Mouse (Mus musculus): Measurements from ENCODE around the gene Myo10.

Gene Myo10

DNA sequence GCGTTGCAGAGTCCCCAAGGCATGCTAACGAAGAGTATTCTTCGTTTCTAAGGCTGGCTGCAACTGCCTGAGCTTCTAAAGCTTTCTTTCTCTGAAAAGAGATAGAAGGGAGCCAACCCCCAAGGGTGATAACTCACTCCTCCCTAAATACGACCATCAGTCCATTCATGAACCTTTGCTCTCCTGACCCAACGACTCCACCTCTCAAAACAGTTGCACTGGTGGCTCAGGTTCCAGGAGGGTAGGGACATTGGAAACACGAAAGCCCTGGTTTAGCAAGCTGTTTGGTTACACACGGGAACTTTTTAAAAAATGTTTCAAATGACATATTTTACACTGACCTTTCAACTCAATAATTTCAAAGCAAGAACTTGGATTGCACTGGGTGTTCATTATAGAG lies 29.5 kb downstream of the Myo10 start:
- no peak for DNase-seq (ENCODE audit: low read depth, low spot score)

GRCm38 (mm10) chr15:25652368-25652767 lies 30.0 kb downstream of the Myo10 start:
- DNase-seq (ENCODE audit: low read depth, low spot score), result no peak

GRCm38 (mm10) chr15:25652933-25653332 lies 30.6 kb downstream of the Myo10 start:
- DNase-seq (ENCODE audit: low read depth, low spot score), result no peak

DNA sequence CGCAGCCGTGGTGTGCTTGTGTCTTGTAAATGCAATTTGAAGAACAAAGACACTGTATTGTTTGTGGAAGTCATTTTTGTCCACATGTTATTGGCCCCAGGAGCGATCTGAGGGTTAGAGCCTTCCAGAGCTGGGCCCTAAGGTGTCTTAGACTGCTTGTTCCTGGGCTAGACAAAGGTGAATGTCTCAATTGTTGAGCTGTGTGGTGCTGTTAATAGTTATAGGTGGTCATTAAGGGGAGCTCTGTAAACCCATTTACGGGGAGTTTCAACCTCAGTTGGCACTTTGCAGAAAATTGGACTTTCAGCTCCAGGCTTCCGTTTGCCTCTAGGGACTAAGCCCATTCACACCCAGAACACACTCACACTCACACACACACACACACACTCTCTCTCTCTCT lies 31.4 kb downstream of the Myo10 start:
- DNase-seq (ENCODE audit: low read depth, low spot score), result no peak

- no peak for DNase-seq (ENCODE audit: low read depth, low spot score)
Measured at GRCm38 (mm10) chr15:25662833-25663519, 40.7 kb downstream of the Myo10 start.

GRCm38 (mm10) chr15:25669283-25670247 lies 47.2 kb downstream of the Myo10 start:
- peak; percentile 65 for DNase-seq (ENCODE audit: low read depth, low spot score)

- DNase-seq (ENCODE audit: low read depth, low spot score), result no peak
Measured at GRCm38 (mm10) chr15:25673231-25673980, 51.1 kb downstream of the Myo10 start.

- no peak for DNase-seq (ENCODE audit: low read depth, low spot score)
Measured at GRCm38 (mm10) chr15:25674099-25674931, 52.0 kb downstream of the Myo10 start.

DNA sequence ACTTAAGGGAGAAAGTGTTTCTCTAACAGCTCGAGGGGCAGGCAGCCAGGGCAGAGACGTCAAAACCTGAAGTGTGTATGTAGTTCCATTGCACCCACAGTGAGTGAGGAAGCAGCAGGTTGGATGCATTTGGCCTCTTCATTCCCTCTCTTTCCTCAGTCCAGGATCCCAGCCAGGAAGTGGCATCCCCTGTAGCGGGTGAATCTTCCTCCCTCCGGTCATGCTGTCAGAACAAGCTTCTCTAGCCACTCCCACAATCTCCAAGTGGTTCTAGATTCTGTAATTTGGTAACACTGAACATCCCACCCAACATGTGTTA lies 52.6 kb downstream of the Myo10 start:
- no peak for DNase-seq (ENCODE audit: low read depth, low spot score)

GRCm38 (mm10) chr15:25675359-25675758 lies 53.0 kb downstream of the Myo10 start:
- no peak for DNase-seq (ENCODE audit: low read depth, low spot score)

DNA sequence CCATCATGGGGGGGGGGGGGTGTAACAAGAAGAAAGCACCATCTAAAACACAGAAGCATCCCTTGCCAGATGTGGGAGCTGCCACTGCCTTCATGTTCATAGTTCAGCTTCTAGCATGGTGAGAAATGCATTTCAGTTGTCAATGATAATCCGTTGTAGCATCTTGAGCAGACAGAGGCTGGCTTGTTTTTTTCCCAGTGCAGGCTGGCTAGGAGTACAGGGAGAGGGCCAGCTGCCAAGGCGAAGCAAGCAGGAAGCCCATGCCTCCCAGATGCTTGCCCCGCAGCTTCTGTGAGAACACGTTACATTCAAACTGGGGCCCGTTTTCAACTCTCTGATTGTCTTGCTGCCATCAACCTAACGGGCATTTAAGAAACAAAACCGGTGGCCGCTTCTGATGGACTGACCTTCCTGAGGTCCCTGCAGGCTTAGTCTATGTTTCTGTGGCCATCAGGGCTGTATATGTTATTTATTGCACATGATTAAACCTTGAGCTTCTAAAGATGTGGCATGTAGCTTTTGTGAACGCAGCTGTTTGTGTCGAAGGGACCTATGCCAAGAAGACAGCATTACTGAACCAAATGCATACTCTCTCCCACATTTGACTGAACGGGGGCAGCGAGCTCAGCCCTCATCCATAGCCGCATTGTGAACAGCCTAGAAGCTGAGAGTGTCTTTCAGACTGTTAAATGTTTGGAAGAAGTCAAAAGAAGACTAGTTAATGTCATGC lies 53.9 kb downstream of the Myo10 start:
- DNase-seq (ENCODE audit: low read depth, low spot score), result no peak

DNA sequence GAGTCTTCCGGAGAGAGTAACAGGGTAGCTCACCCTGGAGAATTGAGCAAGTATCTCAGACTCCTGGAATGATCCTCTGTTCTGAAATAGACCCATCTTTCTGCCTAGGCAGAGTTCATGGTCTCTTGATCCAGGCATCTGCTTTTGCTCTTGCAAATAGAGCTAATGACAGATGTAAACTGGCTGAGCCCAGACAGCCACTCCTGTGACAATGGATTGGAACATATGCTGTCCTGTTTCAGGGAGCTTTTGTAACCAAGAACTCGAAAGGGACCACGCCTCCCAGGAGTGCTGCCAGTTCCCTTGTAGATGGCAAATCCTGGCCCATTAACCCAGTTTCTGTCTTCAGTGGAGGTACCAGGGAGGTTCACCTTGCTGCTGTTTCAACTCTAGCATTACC lies 56.8 kb downstream of the Myo10 start:
- DNase-seq (ENCODE audit: low read depth, low spot score), result no peak

- no peak for DNase-seq (ENCODE audit: low read depth, low spot score)
Measured at GRCm38 (mm10) chr15:25679616-25680015, 57.3 kb downstream of the Myo10 start.

DNA sequence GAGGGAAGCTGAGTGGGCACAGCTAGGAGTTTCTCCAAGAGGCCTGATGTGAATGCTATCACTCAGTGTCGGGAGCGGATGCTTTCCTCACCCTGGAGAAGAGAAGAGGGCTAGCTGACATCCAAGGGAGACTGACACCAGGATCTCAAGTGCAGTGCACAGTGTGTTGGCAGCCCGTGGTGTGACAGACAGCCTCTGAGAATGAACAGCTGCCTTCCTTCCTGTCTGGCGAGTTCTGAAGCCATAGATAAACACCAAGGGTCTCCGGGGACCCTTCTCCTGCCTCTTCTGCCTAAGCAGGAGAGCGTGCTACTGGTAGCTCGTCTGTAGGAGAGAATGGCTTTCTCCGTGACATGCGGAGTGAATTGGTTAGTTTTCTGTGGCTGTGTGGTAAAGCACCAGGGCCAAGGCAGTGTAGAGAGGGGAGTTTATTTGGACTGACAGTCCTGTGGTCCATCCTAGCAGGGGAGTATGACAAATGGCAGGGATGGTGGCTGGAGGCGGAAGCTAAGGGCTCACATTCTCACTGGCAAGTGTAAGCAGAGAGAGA lies 58.0 kb downstream of the Myo10 start:
- no peak for DNase-seq (ENCODE audit: low read depth, low spot score)

DNA sequence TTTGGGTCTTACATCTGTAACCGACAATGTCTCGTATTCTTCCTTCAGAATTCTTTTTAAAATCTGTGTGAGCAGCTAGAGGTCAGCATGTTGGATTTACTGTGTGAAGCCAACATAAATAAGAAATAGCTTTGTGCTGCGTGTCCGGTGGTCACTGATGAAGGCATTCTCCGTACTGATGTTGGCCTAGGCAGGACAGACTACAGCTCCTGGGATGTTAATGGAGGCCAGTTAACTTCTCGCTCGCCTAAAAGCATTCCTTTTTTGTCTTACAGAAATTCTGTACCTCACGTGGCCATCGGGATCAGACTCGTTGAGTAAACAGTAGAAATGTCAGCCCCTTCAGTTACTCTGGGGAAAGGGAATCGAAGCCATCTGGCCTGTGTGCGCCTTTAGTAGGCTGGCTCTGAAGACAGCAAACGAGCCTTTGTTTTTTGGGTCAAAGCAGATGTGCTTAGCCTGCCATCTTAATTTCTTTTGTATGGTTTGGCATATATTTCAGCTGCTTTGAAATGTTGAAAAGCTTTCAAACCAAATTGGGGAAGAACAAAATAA lies 60.7 kb downstream of the Myo10 start:
- no peak for DNase-seq (ENCODE audit: low read depth, low spot score)

DNA sequence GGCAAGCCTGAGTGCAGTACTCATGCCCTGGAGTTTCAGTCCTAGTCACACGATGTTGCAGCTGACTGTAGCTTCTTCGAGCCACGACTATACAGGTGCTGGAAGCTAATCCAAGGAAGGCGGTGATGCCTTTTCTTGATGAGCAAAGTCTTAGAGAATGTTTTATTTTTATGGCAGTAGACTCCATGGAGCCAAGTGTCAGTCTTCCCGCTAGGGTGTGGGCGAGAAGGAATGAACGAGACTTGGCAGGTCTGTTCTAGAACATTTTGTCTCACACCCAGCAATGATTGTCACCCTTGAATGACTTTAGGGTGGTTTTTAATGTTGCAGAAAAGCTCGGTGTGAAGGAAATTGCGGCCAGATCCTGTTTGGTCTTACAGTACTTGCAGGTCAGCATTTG lies 62.9 kb downstream of the Myo10 start:
- no peak for DNase-seq (ENCODE audit: low read depth, low spot score)

GRCm38 (mm10) chr15:25688424-25689283 lies 66.3 kb downstream of the Myo10 start:
- DNase-seq (ENCODE audit: low read depth, low spot score), result no peak

GRCm38 (mm10) chr15:25689477-25689876 lies 67.2 kb downstream of the Myo10 start:
- no peak for DNase-seq (ENCODE audit: low read depth, low spot score)

DNA sequence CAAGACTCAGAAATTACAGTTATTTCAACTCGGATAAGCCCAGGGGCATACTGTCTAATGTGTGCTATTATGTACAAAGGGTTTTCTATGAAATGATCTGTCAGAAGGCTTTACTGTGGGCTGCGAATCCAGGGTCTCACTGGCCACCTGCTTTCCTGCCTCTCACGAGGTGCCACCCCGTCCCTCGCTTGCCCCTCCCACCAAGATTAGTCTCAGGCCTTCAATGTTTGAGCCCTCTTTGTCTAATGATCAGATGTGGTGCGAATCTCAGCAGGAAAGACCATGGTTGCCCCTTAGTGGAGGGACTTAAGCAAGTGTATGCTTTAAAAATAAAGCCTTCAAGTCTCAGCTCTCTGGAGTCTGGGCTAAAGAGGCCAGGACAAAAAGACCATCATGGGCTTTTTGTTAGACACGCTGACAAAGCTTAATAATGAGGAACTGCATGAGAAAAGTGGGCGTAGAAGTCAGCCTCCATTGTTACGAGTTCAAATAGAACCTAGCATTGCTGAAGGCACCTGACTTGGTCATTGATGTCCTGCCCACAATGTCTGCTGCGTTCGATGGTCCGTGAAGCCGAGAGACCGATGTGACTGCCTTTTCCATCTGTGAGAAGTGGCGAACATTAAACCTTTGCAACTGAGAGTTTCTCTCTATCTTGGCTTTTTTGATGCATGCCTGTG lies 67.9 kb downstream of the Myo10 start:
- DNase-seq (ENCODE audit: low read depth, low spot score), result no peak
